Mouse (Mus musculus) hindbrain, postnatal 0 days (tissue): ENCODE measurements around the gene Tnfaip6. TPM values are rescaled to one million over a fixed set of nuclear protein-coding genes. Genes with fewer than 3 reads are reported as not detected.

Experiments
- ATAC-seq: fragments of 200-750 bp; cut with Nextera tagmentation; 2 replicates; pipeline ENCODE4 v1.8.0; 2017; ENCODE audit warnings: mild to moderate bottlenecking, moderate TSS enrichment, moderate library complexity
- DNase-seq: peaks from one replicate; pipeline ENCODE4 v3.0.0-alpha.2; 2015; ENCODE audit warnings: low spot score
- H3K27ac ChIP-seq: fragments of 300-500 bp; sonication (generic); 2 replicates; pipeline ENCODE4 v1.5.1; 2014; ENCODE audit warnings: mild to moderate bottlenecking
- H3K27me3 ChIP-seq: fragments of 300-500 bp; sonication (generic); 2 replicates; pipeline ENCODE4 v1.6.1; 2014; ENCODE audit warnings: low read length, mixed read lengths; ENCODE audit not compliant: insufficient read depth
- H3K36me3 ChIP-seq: fragments of 300-500 bp; sonication (generic); 2 replicates; pipeline ENCODE4 v1.6.1; 2014; ENCODE audit warnings: low read length, mixed read lengths; ENCODE audit not compliant: insufficient read depth
- H3K4me1 ChIP-seq: fragments of 300-500 bp; sonication (generic); 2 replicates; pipeline ENCODE4 v1.6.1; 2014; ENCODE audit warnings: antibody characterized with exemption, low read length, mixed read lengths; ENCODE audit not compliant: insufficient read depth
- H3K4me2 ChIP-seq: fragments of 300-500 bp; sonication (generic); 2 replicates; pipeline ENCODE4 v1.6.1; 2014; ENCODE audit warnings: low read depth, mild to moderate bottlenecking, low read length, moderate library complexity, mixed read lengths
- H3K4me3 ChIP-seq: fragments of 300-500 bp; sonication (generic); 2 replicates; pipeline ENCODE4 v1.5.1; 2014; ENCODE audit warnings: low read length
- H3K9ac ChIP-seq: fragments of 300-500 bp; sonication (generic); replicated peaks from 2 replicates; pipeline ENCODE4 v1.6.1; 2014; ENCODE audit warnings: mild to moderate bottlenecking, low read length, moderate library complexity, mixed read lengths
- H3K9me3 ChIP-seq: fragments of 300-500 bp; sonication (generic); 2 replicates; pipeline ENCODE4 v1.6.1; 2016; ENCODE audit warnings: low read length, mixed read lengths
- CTCF ChIP-seq: IDR thresholded peaks from 2 replicates; pipeline ENCODE4 v1.5.1; 2016; ENCODE audit warnings: antibody characterized with exemption, control low read depth, low read depth
- WGBS: fragments of 180-500 bp; shearing (Covaris S2); extraction: QIAGEN DNeasy Blood & Tissue Kit; methylation state at CpG from one replicate; pipeline ENCODE4 v1.1.7; 2014; 5-methylcytosine and 5-hydroxymethylcytosine counted together
- polyA plus RNA-seq: library from polyadenylated mRNA; unstranded; fragments of >200 nt; fragmentation: Nextera tagmentation; extraction: Ambion mirVana; gene quantifications from 2 replicates; pipeline ENCODE4 v1.2.1, GENCODE M21; 2015
- total RNA-seq: library from RNA; depleted of rRNA; stranded (reverse); fragments of >200 nt; gene quantifications from 2 replicates; pipeline ENCODE4 v1.2.3, GENCODE M21; 2014

Tnfaip6 gene
- total and polyA plus RNA-seq, 2 experiments from 2014 or later, result 3.2 to 5.8 TPM

GRCm38 (mm10) chr2:52036929-52037595, 747 bp upstream of the Tnfaip6 start:
- Histone ChIP-seq H3K27me3 (no peaks in the 10 kb centered on the region), H3K9me3 (no peaks in the 10 kb centered on the region), H3K4me3 (peak overlapping the region; percentile 47; the same call in 1 of the 2 replicates), H3K27ac (no peak overlapping the region), H3K36me3 (no peaks in the 10 kb centered on the region), H3K4me2 (peak overlapping the region; percentile 75), H3K9ac (no peak overlapping the region), H3K4me1 (no peaks in the 10 kb centered on the region; the same call in 1 of the 2 replicates)
- DNase-seq (no peak), ATAC-seq (0 out of 2 replicates have a peak, but pooled peaks have one; percentile 61)
- WGBS, result 34% methylated on average over 10 of the region's 11 CpGs
- no peak for TF ChIP-seq CTCF

- no peak for TF ChIP-seq CTCF
- Histone ChIP-seq H3K27ac (no peak overlapping the region), H3K4me2 (peak overlapping the region; percentile 75), H3K27me3 (no peaks in the 10 kb centered on the region), H3K4me1 (no peaks in the 10 kb centered on the region; the same call in 1 of the 2 replicates), H3K9ac (no peak overlapping the region), H3K4me3 (peak overlapping the region; percentile 47), H3K9me3 (no peaks in the 10 kb centered on the region), H3K36me3 (no peaks in the 10 kb centered on the region)
- 29% methylated on average over 5 of the region's 5 CpGs for WGBS
- ATAC-seq (no peak), DNase-seq (no peak)
Measured at GRCm38 (mm10) chr2:52038558-52038957, 749 bp downstream of the Tnfaip6 start.

GRCm38 (mm10) chr2:52039083-52039801, 1.4 kb downstream of the Tnfaip6 start:
- H3K4me2 ChIP-seq, result peak overlapping the region; percentile 75
- peak overlapping the region; percentile 1; the same call in 1 of the 2 replicates for H3K4me3 ChIP-seq
- WGBS, result 28% methylated on average over 8 of the region's 8 CpGs

GRCm38 (mm10) chr2:52042132-52042531, 4.3 kb downstream of the Tnfaip6 start:
- Histone ChIP-seq H3K4me2 (no peak overlapping the region), H3K9ac (no peak overlapping the region), H3K4me3 (no peak overlapping the region), H3K27me3 (no peaks in the 10 kb centered on the region), H3K4me1 (no peaks in the 10 kb centered on the region; the same call in 1 of the 2 replicates), H3K36me3 (no peaks in the 10 kb centered on the region), H3K27ac (no peak overlapping the region), H3K9me3 (no peaks in the 10 kb centered on the region)
- ATAC-seq (no peak), DNase-seq (no peak)
- TF ChIP-seq CTCF, result no peak
- 71% methylated on average over 3 of the region's 3 CpGs for WGBS

More at GRCm38 (mm10) chr2:52039083-52039801, 1.4 kb downstream of the Tnfaip6 start:
- H3K9ac ChIP-seq, result no peak overlapping the region
- no peaks in the 10 kb centered on the region for H3K9me3 ChIP-seq
- H3K27me3 ChIP-seq, result no peaks in the 10 kb centered on the region
- no peak overlapping the region for H3K27ac ChIP-seq
- no peak for ATAC-seq
- no peak for DNase-seq
- H3K4me1 ChIP-seq, result no peaks in the 10 kb centered on the region; the same call in 1 of the 2 replicates
- no peaks in the 10 kb centered on the region for H3K36me3 ChIP-seq
- TF ChIP-seq CTCF, result no peak

- Histone ChIP-seq H3K27me3 (no peaks in the 10 kb centered on the region), H3K4me1 (no peaks in the 10 kb centered on the region; the same call in 1 of the 2 replicates), H3K9me3 (no peaks in the 10 kb centered on the region), H3K27ac (no peak overlapping the region), H3K4me2 (no peak overlapping the region), H3K9ac (no peak overlapping the region), H3K4me3 (no peak overlapping the region), H3K36me3 (no peaks in the 10 kb centered on the region)
- TF ChIP-seq CTCF, result no peak
- ATAC-seq (peak; percentile 51), DNase-seq (peak; percentile 23)
- WGBS, result 33% methylated on average over 5 of the region's 5 CpGs
Measured at GRCm38 (mm10) chr2:52042714-52043113, 4.9 kb downstream of the Tnfaip6 start.

GRCm38 (mm10) chr2:52043485-52043884, 5.7 kb downstream of the Tnfaip6 start:
- Histone ChIP-seq H3K27ac (no peak overlapping the region), H3K36me3 (no peaks in the 10 kb centered on the region), H3K4me1 (no peaks in the 10 kb centered on the region), H3K9me3 (no peaks in the 10 kb centered on the region), H3K4me2 (no peak overlapping the region), H3K4me3 (no peak overlapping the region), H3K27me3 (no peaks in the 10 kb centered on the region), H3K9ac (no peak overlapping the region)
- ATAC-seq, result no peak
- WGBS, result 49% methylated on average over 11 of the region's 11 CpGs
- DNase-seq, result peak; percentile 31
- no peak for TF ChIP-seq CTCF
